Mouse (Mus musculus) MEL (cell line): Measurements from ENCODE around the gene Cnfn. TPM values are rescaled to one million over a fixed set of nuclear protein-coding genes. Genes with fewer than 3 reads are reported as not detected.

Experiments
- DNase-seq: peaks from one replicate; pipeline ENCODE4 v3.0.0; 2011; ENCODE audit warnings: low read depth, low spot score
- H3K27ac ChIP-seq: 2 replicates; pipeline ENCODE4 v1.5.1; 2012; ENCODE audit warnings: low read depth, mild to moderate bottlenecking, control low read depth, low read length, moderate library complexity; ENCODE audit not compliant: control insufficient read depth
- H3K27me3 ChIP-seq, 2 experiments: fragments of 150-350 bp in 1 of 2; sonication (generic) in 1 of 2; 2 replicates each; pipeline ENCODE4 v1.6.1; 2012; ENCODE audit warnings: low read length in 2 of 2, mild to moderate bottlenecking in 2 of 2, improper control_type of control experiment in 1 of 2, moderate library complexity in 1 of 2; ENCODE audit not compliant: insufficient read depth in 2 of 2, control insufficient read depth in 1 of 2
- H3K36me3 ChIP-seq, 2 experiments: 2 replicates each; pipeline ENCODE4 v1.6.1; 2012 to 2014; ENCODE audit warnings: low read length in 2 of 2, improper control_type of control experiment in 1 of 2, inconsistent platforms in 1 of 2, mild to moderate bottlenecking in 1 of 2; ENCODE audit not compliant: insufficient read depth in 2 of 2, control insufficient read depth in 1 of 2
- H3K4me1 ChIP-seq, 2 experiments: fragments of 150-350 bp in 1 of 2; sonication (generic) in 1 of 2; 2 replicates each; pipeline ENCODE4 v1.6.1; 2012; ENCODE audit warnings: low read length in 2 of 2, improper control_type of control experiment in 1 of 2, mild to moderate bottlenecking in 1 of 2; ENCODE audit not compliant: insufficient read depth in 2 of 2, control insufficient read depth in 1 of 2
- H3K4me3 ChIP-seq, 2 experiments: fragments of 150-350 bp in 1 of 2; sonication (generic) in 1 of 2; 2 replicates each; pipeline ENCODE4 v1.5.1; 2012; ENCODE audit warnings: low read depth in 2 of 2, low read length in 2 of 2, mild to moderate bottlenecking in 2 of 2, moderate library complexity in 2 of 2, control low read depth in 1 of 2, improper control_type of control experiment in 1 of 2; ENCODE audit not compliant: control insufficient read depth in 1 of 2, insufficient read depth in 1 of 2
- H3K79me2 ChIP-seq: 2 replicates; pipeline ENCODE4 v1.6.1; 2012; ENCODE audit warnings: mild to moderate bottlenecking, low read length, moderate library complexity; ENCODE audit not compliant: control insufficient read depth, poor library complexity, insufficient read depth
- H3K9ac ChIP-seq: 2 replicates; pipeline ENCODE4 v1.6.1; 2012; ENCODE audit warnings: low read depth, mild to moderate bottlenecking, control low read depth, low read length, moderate library complexity; ENCODE audit not compliant: control insufficient read depth, poor library complexity, severe bottlenecking
- H3K9me3 ChIP-seq: fragments of 150-350 bp; sonication (generic); replicated peaks from 2 replicates; pipeline ENCODE4 v1.6.1; 2012; ENCODE audit warnings: mild to moderate bottlenecking, low read length, improper control_type of control experiment, moderate library complexity; ENCODE audit not compliant: insufficient read depth
- BHLHE40 ChIP-seq: IDR thresholded peaks from 2 replicates; pipeline ENCODE4 v1.6.1; 2012; ENCODE audit warnings: low read depth, mild to moderate bottlenecking, inconsistent platforms, low read length, improper control_type of control experiment, borderline replicate concordance
- CHD1 ChIP-seq: IDR thresholded peaks from 2 replicates; pipeline ENCODE4 v1.6.1; 2012; ENCODE audit warnings: low read depth, mild to moderate bottlenecking, inconsistent platforms, low read length, improper control_type of control experiment
- CTCF ChIP-seq, 3 experiments: IDR thresholded peaks in 2 of 3; conservative IDR thresholded peaks in 1 of 3; 2 replicates each; pipeline ENCODE4 v1.5.1; 2011 to 2012; ENCODE audit warnings: low read length in 3 of 3, low read depth in 2 of 3, mild to moderate bottlenecking in 2 of 3, improper control_type of control experiment in 1 of 3, inconsistent platforms in 1 of 3, mixed read lengths in 1 of 3, moderate library complexity in 1 of 3; ENCODE audit not compliant: control insufficient read depth in 1 of 3, insufficient read depth in 1 of 3, poor library complexity in 1 of 3, severe bottlenecking in 1 of 3
- E2F4 ChIP-seq: IDR thresholded peaks from 2 replicates; pipeline ENCODE4 v1.6.1; 2011; ENCODE audit warnings: low read depth, low read length, improper control_type of control experiment, borderline replicate concordance
- ELF1 ChIP-seq: IDR thresholded peaks from 2 replicates; pipeline ENCODE4 v1.6.1; 2014; ENCODE audit warnings: low read depth, mild to moderate bottlenecking, inconsistent platforms, low read length, improper control_type of control experiment, moderate library complexity
- EP300 ChIP-seq, 2 experiments: IDR thresholded peaks; 2 replicates each; pipeline ENCODE4 v1.6.1; 2011; ENCODE audit warnings: improper control_type of control experiment in 2 of 2, low read length in 2 of 2, low read depth in 1 of 2, mild to moderate bottlenecking in 1 of 2
- ETS1 ChIP-seq: IDR thresholded peaks from 2 replicates; pipeline ENCODE4 v1.6.1; 2012; ENCODE audit warnings: low read depth, mild to moderate bottlenecking, inconsistent platforms, low read length, improper control_type of control experiment, moderate library complexity
- KAT2A ChIP-seq: conservative IDR thresholded peaks from 2 replicates; pipeline ENCODE4 v1.6.1; 2012; ENCODE audit warnings: low read depth, low read length, improper control_type of control experiment, inconsistent platforms
- MAFK ChIP-seq: IDR thresholded peaks from 2 replicates; pipeline ENCODE4 v1.6.1; 2011; ENCODE audit warnings: low read depth, mild to moderate bottlenecking, low read length, improper control_type of control experiment, borderline replicate concordance
- MAX ChIP-seq: IDR thresholded peaks from 2 replicates; pipeline ENCODE4 v1.6.1; 2011; ENCODE audit warnings: low read length, improper control_type of control experiment
- MXI1 ChIP-seq: IDR thresholded peaks from 2 replicates; pipeline ENCODE4 v1.6.1; 2011; ENCODE audit warnings: mild to moderate bottlenecking, low read depth, low read length, improper control_type of control experiment
- MYB ChIP-seq: IDR thresholded peaks from 2 replicates; pipeline ENCODE4 v1.6.1; 2011; ENCODE audit warnings: mild to moderate bottlenecking, low read depth, low read length, improper control_type of control experiment
- NELFE ChIP-seq: IDR thresholded peaks from 2 replicates; pipeline ENCODE4 v1.6.1; 2011; ENCODE audit warnings: low read depth, low read length, improper control_type of control experiment
- POLR2A ChIP-seq, 2 experiments: IDR thresholded peaks; 2 replicates each; pipeline ENCODE4 v1.6.1; 2011 to 2012; ENCODE audit warnings: low read length in 2 of 2, mild to moderate bottlenecking in 2 of 2, control low read depth in 1 of 2, improper control_type of control experiment in 1 of 2, low read depth in 1 of 2, moderate library complexity in 1 of 2; ENCODE audit not compliant: control insufficient read depth in 1 of 2, insufficient read depth in 1 of 2, poor library complexity in 1 of 2
- RAD21 ChIP-seq: IDR thresholded peaks from 2 replicates; pipeline ENCODE4 v1.6.1; 2011; ENCODE audit warnings: mild to moderate bottlenecking, low read depth, low read length, improper control_type of control experiment
- SMC3 ChIP-seq: IDR thresholded peaks from 2 replicates; pipeline ENCODE4 v1.6.1; 2011; ENCODE audit warnings: low read depth, low read length, improper control_type of control experiment
- TAL1 ChIP-seq: IDR thresholded peaks from 2 replicates; pipeline ENCODE4 v1.6.1; 2012; ENCODE audit warnings: mild to moderate bottlenecking, inconsistent platforms, low read length, moderate library complexity, mixed read lengths
- UBTF ChIP-seq: IDR thresholded peaks from 2 replicates; pipeline ENCODE4 v1.6.1; 2012; ENCODE audit warnings: low read depth, mild to moderate bottlenecking, inconsistent platforms, low read length, improper control_type of control experiment, moderate library complexity, borderline replicate concordance; ENCODE audit not compliant: insufficient read depth
- USF1 ChIP-seq: IDR thresholded peaks from 2 replicates; pipeline ENCODE4 v1.6.1; 2014; ENCODE audit warnings: low read depth, mild to moderate bottlenecking, inconsistent platforms, low read length, improper control_type of control experiment, moderate library complexity
- ZKSCAN1 ChIP-seq: IDR thresholded peaks from 2 replicates; pipeline ENCODE4 v1.6.1; 2012; ENCODE audit warnings: low read depth, mild to moderate bottlenecking, inconsistent platforms, low read length, improper control_type of control experiment, moderate library complexity
- ZMIZ1 ChIP-seq: IDR thresholded peaks from 2 replicates; pipeline ENCODE4 v1.6.1; 2012; ENCODE audit warnings: low read depth, mild to moderate bottlenecking, inconsistent platforms, low read length, improper control_type of control experiment, moderate library complexity
- polyA plus RNA-seq, 2 experiments: library from polyadenylated mRNA; stranded (reverse) in 1 of 2; unstranded in 1 of 2; fragments of >175 nt in 1 of 2; fragments of >200 nt in 1 of 2; gene quantifications; 2 replicates each; pipeline versions ENCODE4 v1.2.1 to v1.2.4; 2012; ENCODE audit warnings: low replicate concordance in 2 of 2, low read depth in 1 of 2; ENCODE audit not compliant: insufficient read length in 2 of 2, insufficient read depth in 1 of 2, missing spikeins in 1 of 2
- total RNA-seq: library from RNA; depleted of rRNA; stranded (reverse); fragments of 300-350 nt; gene quantifications from 2 replicates; pipeline ENCODE4 v1.2.3, GENCODE M21; 2012

The Cnfn gene
- total and polyA plus RNA-seq, 3 experiments = not detected

DNA sequence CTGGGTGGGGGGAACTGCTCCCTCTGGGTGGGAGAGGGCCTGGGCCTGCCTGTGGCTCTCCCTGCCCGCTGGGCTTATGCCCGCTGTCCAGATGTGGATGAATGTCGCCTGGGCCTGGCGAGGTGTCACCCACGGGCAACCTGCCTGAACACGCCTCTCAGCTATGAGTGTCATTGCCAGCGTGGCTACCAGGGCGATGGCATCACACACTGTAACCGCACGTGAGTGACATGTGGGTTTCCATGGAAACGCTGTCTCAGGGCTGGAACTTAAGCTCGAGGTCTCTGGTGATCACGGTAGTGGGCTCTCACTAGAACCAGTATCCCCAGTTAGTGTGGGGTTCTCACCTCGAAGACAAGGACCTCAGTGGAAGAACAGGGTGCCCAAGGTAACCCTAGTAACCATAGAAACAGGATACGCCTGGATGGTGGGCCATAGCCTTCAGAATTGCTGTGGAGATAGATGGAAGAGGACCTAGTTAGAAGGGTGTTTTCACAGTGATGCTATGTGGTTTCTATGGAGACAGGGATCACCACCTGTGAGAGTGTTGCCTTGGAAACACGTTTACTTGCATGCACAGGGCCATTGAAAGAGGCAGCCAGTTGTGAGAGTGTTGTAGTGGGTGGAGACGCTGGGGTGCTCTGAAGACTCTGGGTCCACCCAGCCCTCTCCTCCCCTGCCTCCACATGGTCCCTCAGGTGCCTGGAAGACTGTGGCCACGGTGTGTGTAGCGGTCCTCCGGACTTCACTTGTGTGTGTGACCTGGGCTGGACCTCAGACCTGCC, 28.3 kb downstream of the Cnfn start:
- TF ChIP-seq BHLHE40 (no peak), MXI1 (no peak)
- TF ChIP-seq, all 39 proteins: peak for 0
- H3K27ac ChIP-seq = no peak overlapping the region
- H3K36me3 ChIP-seq = 0 out of 4 replicates have a peak, but pooled peaks cover 0 to 2% of the 10 kb centered on the region in 2 experiments
- no peaks in the 10 kb centered on the region for H3K27me3 ChIP-seq
- no peaks in the 10 kb centered on the region for H3K79me2 ChIP-seq
- H3K9me3 ChIP-seq = no peaks in the 10 kb centered on the region
- H3K4me3 ChIP-seq = no peak overlapping the region
- DNase-seq = no peak
- no peak overlapping the region for H3K9ac ChIP-seq
- H3K4me1 ChIP-seq = no peaks in the 10 kb centered on the region

GRCm38 (mm10) chr7:25339329-25339728, 30.2 kb downstream of the Cnfn start:
- H3K9me3 ChIP-seq = no peaks in the 10 kb centered on the region
- no peak overlapping the region for H3K9ac ChIP-seq
- H3K4me1 ChIP-seq = no peaks in the 10 kb centered on the region
- no peak overlapping the region for H3K27ac ChIP-seq
- TF ChIP-seq ZMIZ1 = no peak
- TF ChIP-seq RAD21 = no peak
- TF ChIP-seq ELF1 = no peak
- TF ChIP-seq NELFE = no peak
- TF ChIP-seq E2F4 = no peak
- no peak for TF ChIP-seq POLR2A (IDR thresholded peaks at IDR 0.05; ENCODE audit: control insufficient read depth in 1 of 2, insufficient read depth in 1 of 2, low read depth in 1 of 2, low read length in 2 of 2, poor library complexity in 1 of 2)
- DNase-seq = no peak
- H3K79me2 ChIP-seq = no peaks in the 10 kb centered on the region
- H3K27me3 ChIP-seq = no peaks in the 10 kb centered on the region
- 0 out of 4 replicates have a peak, but pooled peaks cover 0 to 2% of the 10 kb centered on the region in 2 experiments for H3K36me3 ChIP-seq
- no peak overlapping the region for H3K4me3 ChIP-seq

GRCm38 (mm10) chr7:25334472-25334871, 35.1 kb downstream of the Cnfn start:
- Histone ChIP-seq H3K79me2 (no peaks in the 10 kb centered on the region), H3K9me3 (no peaks in the 10 kb centered on the region), H3K9ac (no peak overlapping the region), H3K27me3 (no peaks in the 10 kb centered on the region), H3K36me3 (no peaks in the 10 kb centered on the region), H3K4me3 (no peak overlapping the region), H3K4me1 (no peaks in the 10 kb centered on the region), H3K27ac (no peak overlapping the region)
- no peak for DNase-seq
- TF ChIP-seq MYB (no peak), E2F4 (no peak), TAL1 (no peak), CHD1 (no peak), UBTF (no peak), ZMIZ1 (no peak), MAX (no peak), SMC3 (no peak), MAFK (no peak), EP300 (IDR thresholded peaks at IDR 0.05; ENCODE audit: low read depth in 1 of 2, low read length in 2 of 2) (no peak), CTCF (IDR thresholded peaks at IDR 0.05 in 2 of 3, conservative IDR thresholded peaks at IDR 0.05 in 1 of 3; ENCODE audit: control insufficient read depth in 1 of 3, insufficient read depth in 1 of 3, low read depth in 2 of 3, low read length in 3 of 3, poor library complexity in 1 of 3, severe bottlenecking in 1 of 3) (no peak), KAT2A (no peak), ZKSCAN1 (no peak), NELFE (no peak), ETS1 (no peak), RAD21 (no peak), BHLHE40 (no peak), USF1 (no peak), POLR2A (IDR thresholded peaks at IDR 0.05; ENCODE audit: control insufficient read depth in 1 of 2, insufficient read depth in 1 of 2, low read depth in 1 of 2, low read length in 2 of 2, poor library complexity in 1 of 2) (no peak)
